Mouse (Mus musculus): ENCODE data around the gene Ccdc127.

Ccdc127 gene

DNA sequence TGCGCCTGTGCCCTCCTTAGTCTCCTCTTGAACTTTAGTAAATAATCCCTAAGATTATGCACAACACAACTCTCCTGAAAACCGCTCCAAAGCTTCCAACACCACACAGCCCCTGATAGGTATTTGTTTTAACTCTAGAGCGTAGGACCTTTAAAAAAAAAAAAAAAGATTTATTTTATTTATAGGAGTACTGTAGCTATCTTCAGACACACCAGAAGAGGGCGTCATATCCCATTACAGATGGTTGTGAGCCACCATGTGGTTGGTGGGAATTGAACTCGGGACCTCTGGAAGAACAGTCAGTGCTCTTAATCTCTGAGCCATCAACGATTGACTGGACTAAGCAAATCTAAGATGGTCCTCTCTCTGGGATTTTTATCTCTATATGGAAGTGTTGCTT, 39.6 kb downstream of the Ccdc127 start:
- no peak for DNase-seq (ENCODE audit: low read depth, low spot score)

DNA sequence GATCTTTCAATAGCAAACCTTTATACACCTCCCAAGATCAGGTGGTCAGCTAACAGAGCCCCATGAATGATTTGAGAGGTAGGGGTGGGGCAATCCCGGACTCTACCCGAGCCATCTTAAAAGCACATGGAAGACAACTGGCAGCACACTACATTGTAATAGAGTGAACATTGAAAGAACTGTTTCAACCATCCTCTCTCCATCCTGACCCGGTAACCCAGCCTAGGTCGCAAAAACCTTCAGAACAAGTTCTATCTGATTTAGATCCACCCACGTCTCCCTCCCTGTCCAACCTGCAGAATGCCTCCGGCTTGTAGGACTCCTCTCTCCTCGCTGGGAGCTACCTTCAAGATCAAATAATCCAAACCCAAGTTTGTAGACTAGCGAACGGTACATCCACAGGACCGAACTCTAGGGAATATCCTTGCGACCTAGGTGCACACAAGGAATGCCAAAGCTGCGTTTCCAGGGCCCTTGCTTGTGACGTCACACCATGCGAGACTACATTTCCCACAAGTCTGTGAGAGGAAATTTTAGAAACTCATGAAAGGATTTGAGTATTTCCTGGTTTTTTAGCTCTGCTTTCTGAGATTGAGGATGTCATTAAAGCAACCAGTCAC, 40.4 kb downstream of the Ccdc127 start, which contains the start of gene Zfp72:
TSS of gene Zfp72 (minus strand) at position 466 of the 620 bp plus-strand sequence.
- peak; percentile 95 for DNase-seq (ENCODE audit: low read depth, low spot score)

- DNase-seq (ENCODE audit: low read depth, low spot score): no peak
These were observed 41.0 kb downstream of the Ccdc127 start for GRCm38 (mm10) chr13:74391156-74391555.

DNA sequence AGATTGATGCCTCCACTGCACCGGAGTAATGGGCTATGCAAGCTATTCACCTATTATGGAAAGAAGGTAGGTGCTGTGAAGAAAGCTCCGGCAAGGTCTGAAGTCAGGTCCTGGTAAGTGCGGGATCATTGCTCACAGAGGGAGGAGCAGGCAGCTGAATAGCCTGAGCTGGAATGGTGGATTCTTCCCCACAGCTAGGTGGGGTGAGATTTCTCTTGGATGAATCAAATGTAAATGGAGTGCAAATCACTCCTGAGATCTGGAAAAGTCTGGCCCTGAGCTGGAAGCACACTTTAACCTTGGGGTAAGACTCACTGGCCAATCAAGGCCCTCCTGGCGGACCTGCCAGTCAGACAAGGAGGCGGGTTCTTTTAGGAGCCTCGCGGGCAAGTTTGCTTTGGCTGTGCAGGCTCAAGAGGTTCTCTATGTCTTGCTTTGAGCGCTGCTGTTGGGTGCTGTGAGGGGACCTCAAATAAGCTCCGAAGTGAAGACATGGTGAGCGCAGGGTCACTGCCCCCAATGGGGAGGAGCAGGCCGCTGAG, 49.3 kb downstream of the Ccdc127 start, which contains the start of gene Ftl1-ps1:
TSS of gene Ftl1-ps1 (plus strand) at position 397 of the 542 bp plus-strand sequence.
- no peak for DNase-seq (ENCODE audit: low read depth, low spot score)
